Mouse (Mus musculus) midbrain, embryonic 16.5 days (tissue): ENCODE results near the gene Tub. TPM values are rescaled to one million over a fixed set of nuclear protein-coding genes. Genes with fewer than 3 reads are reported as not detected.

Experiments used
- ATAC-seq: fragments of 200-750 bp; cut with Nextera tagmentation; 2 replicates; pipeline ENCODE4 v1.8.0; 2017; ENCODE audit warnings: moderate TSS enrichment
- H3K27ac ChIP-seq: fragments of 300-500 bp; sonication (generic); 2 replicates; pipeline ENCODE4 v1.5.1; 2014; ENCODE audit warnings: mild to moderate bottlenecking, low read length, mixed read lengths
- H3K27me3 ChIP-seq: fragments of 300-500 bp; sonication (generic); 2 replicates; pipeline ENCODE4 v1.6.1; 2014; ENCODE audit warnings: low read depth, low read length, mixed read lengths; ENCODE audit not compliant: control insufficient read depth, insufficient read depth
- H3K36me3 ChIP-seq: fragments of 300-500 bp; sonication (generic); 2 replicates; pipeline ENCODE4 v1.6.1; 2014; ENCODE audit warnings: mild to moderate bottlenecking, low read length, moderate library complexity, mixed read lengths; ENCODE audit not compliant: control insufficient read depth, insufficient read depth
- H3K4me1 ChIP-seq: fragments of 300-500 bp; sonication (generic); 2 replicates; pipeline ENCODE4 v1.6.1; 2014; ENCODE audit warnings: mild to moderate bottlenecking, low read length, mixed read lengths; ENCODE audit not compliant: control insufficient read depth, insufficient read depth
- H3K4me2 ChIP-seq: fragments of 300-500 bp; sonication (generic); 2 replicates; pipeline ENCODE4 v1.6.1; 2014; ENCODE audit warnings: mild to moderate bottlenecking, low read length, mixed read lengths
- H3K4me3 ChIP-seq: fragments of 300-500 bp; sonication (generic); 2 replicates; pipeline ENCODE4 v1.5.1; 2014; ENCODE audit warnings: low read depth, mild to moderate bottlenecking, low read length, moderate library complexity, mixed read lengths
- H3K9ac ChIP-seq: fragments of 300-500 bp; sonication (generic); 2 replicates; pipeline ENCODE4 v1.6.1; 2014; ENCODE audit warnings: low read depth, low read length, mixed read lengths
- H3K9me3 ChIP-seq: fragments of 300-500 bp; sonication (generic); replicated peaks from 2 replicates; pipeline ENCODE4 v1.6.1; 2014; ENCODE audit warnings: mild to moderate bottlenecking, low read length, mixed read lengths; ENCODE audit not compliant: control insufficient read depth, poor library complexity, severe bottlenecking
- WGBS: fragments of 180-500 bp; shearing (Covaris S2); extraction: QIAGEN DNeasy Blood & Tissue Kit; methylation state at CpG from one replicate; pipeline ENCODE4 v1.1.7; 2014; 5-methylcytosine and 5-hydroxymethylcytosine counted together
- polyA plus RNA-seq: library from polyadenylated mRNA; unstranded; fragments of >200 nt; fragmentation: Nextera tagmentation; extraction: Ambion mirVana; gene quantifications from 2 replicates; pipeline ENCODE4 v1.2.1, GENCODE M21; 2015

The Tub gene
- polyA plus RNA-seq, 1 experiment from 2014 or later = 62.1 TPM

GRCm38 (mm10) chr7:109000315-109000954 is 50.3 kb downstream of the Tub start:
- ATAC-seq = 0 out of 2 replicates have a peak, but pooled peaks have one; percentile 44
- Histone ChIP-seq H3K36me3 (no peaks in the 10 kb centered on the region), H3K27me3 (no peaks in the 10 kb centered on the region), H3K9me3 (no peaks in the 10 kb centered on the region), H3K27ac (no peak overlapping the region), H3K9ac (no peak overlapping the region), H3K4me2 (no peak overlapping the region), H3K4me3 (no peak overlapping the region), H3K4me1 (no peaks in the 10 kb centered on the region)
- WGBS = 39% methylated on average over 4 of the region's 4 CpGs

GRCm38 (mm10) chr7:109001971-109002370 is 51.8 kb downstream of the Tub start:
- ATAC-seq = no peak
- Histone ChIP-seq H3K27ac (no peak overlapping the region), H3K9me3 (no peaks in the 10 kb centered on the region), H3K4me2 (no peak overlapping the region), H3K9ac (no peak overlapping the region), H3K36me3 (no peaks in the 10 kb centered on the region), H3K27me3 (no peaks in the 10 kb centered on the region), H3K4me1 (no peaks in the 10 kb centered on the region), H3K4me3 (no peak overlapping the region)
- 90% methylated on average over 4 of the region's 4 CpGs for WGBS

GRCm38 (mm10) chr7:109003653-109004052 is 53.5 kb downstream of the Tub start:
- H3K27me3 ChIP-seq = no peaks in the 10 kb centered on the region
- H3K4me3 ChIP-seq = no peak overlapping the region
- no peaks in the 10 kb centered on the region for H3K9me3 ChIP-seq
- H3K9ac ChIP-seq = no peak overlapping the region
- WGBS = 10% methylated on average over 3 of the region's 3 CpGs
- no peaks in the 10 kb centered on the region for H3K36me3 ChIP-seq
- no peak overlapping the region for H3K4me2 ChIP-seq
- no peak overlapping the region for H3K27ac ChIP-seq
- no peak for ATAC-seq
- H3K4me1 ChIP-seq = no peaks in the 10 kb centered on the region

DNA sequence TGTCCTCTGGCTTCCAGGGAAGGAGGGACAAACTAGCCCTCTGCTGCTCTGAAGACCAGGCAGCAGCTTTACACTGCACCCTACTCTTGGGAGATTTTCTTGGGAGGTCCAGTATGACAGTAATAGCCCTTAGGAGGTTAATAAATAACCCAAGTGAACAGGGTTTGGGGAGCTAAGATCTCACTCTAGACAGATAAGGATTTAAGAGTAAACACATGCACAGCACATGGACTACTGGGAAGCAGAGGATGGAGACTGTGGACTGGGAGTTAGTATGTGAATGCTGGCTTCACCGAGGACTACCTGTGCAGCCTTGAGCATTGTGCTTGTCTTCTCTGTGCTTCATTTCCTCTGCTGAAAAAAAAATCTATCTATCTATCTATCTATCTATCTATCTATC is 59.1 kb downstream of the Tub start:
- Histone ChIP-seq H3K9ac (no peak overlapping the region), H3K9me3 (no peaks in the 10 kb centered on the region), H3K27ac (no peak overlapping the region), H3K36me3 (no peaks in the 10 kb centered on the region), H3K27me3 (no peaks in the 10 kb centered on the region), H3K4me1 (peaks cover 29% of the 10 kb centered on the region), H3K4me2 (no peak overlapping the region), H3K4me3 (no peak overlapping the region)
- ATAC-seq = no peak
- 100% methylated on average over 1 of the region's 1 CpGs for WGBS

DNA sequence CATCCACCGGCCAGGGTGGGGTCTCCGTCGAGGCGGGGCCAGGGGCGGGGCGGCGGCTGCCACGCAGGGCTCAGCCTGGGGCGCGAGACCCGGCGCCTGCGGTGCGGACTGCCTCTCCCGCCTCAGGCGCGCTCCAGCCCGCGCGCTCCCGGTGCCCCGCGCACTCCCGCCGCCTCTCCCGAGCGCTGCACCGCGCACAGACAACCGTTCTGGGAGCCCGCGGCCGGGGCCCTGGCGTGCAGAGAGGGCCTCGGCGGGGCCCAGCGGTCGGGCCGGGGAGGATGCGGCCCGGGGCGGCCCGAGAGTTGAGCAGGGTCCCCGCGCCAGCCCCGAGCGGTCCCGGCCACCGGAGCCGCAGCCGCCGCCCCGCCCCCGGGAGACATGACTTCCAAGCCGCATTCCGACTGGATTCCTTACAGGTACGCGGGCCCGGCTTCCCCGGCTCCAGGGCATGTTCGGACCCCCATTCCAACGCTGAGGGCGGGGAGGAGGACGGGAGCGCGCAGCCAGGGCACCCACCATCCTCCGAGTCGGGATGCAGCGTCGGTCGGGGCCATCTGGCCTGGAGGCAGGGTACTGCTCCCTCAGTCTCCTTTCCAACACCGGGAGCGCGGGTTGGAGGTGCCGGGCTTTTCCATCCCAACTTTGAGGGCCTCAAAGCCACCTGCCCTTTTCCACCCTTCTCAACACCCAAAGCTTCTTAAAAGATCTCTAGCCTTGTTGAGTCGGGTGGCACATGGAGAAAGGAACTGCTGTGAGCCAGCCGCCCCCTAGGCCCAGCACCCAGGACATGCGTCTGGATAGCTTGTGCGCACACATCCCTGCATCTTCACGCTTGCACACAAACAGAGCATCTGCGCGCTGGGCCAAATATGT is 60.8 kb downstream of the Tub start:
- Histone ChIP-seq H3K36me3 (no peaks in the 10 kb centered on the region), H3K9ac (peak overlapping the region; percentile 90), H3K9me3 (no peaks in the 10 kb centered on the region), H3K4me1 (peaks cover 36% of the 10 kb centered on the region), H3K4me3 (peak overlapping the region; percentile 79), H3K27ac (peak overlapping the region; percentile 93), H3K27me3 (no peaks in the 10 kb centered on the region), H3K4me2 (peak overlapping the region; percentile 83)
- WGBS = under 1% methylated on average over 63 of the region's 82 CpGs
- peak; percentile 72 for ATAC-seq

GRCm38 (mm10) chr7:109011596-109012180 is 61.5 kb downstream of the Tub start:
- 13% methylated on average over 8 of the region's 8 CpGs for WGBS
- H3K4me3 ChIP-seq = peak overlapping the region; percentile 79
- ATAC-seq = peak; percentile 91
- H3K4me1 ChIP-seq = peaks cover 41% of the 10 kb centered on the region
- H3K9me3 ChIP-seq = no peaks in the 10 kb centered on the region
- peak overlapping the region; percentile 93 for H3K27ac ChIP-seq
- H3K27me3 ChIP-seq = no peaks in the 10 kb centered on the region
- no peaks in the 10 kb centered on the region for H3K36me3 ChIP-seq
- H3K9ac ChIP-seq = peak overlapping the region; percentile 90
- H3K4me2 ChIP-seq = peak overlapping the region; percentile 83

DNA sequence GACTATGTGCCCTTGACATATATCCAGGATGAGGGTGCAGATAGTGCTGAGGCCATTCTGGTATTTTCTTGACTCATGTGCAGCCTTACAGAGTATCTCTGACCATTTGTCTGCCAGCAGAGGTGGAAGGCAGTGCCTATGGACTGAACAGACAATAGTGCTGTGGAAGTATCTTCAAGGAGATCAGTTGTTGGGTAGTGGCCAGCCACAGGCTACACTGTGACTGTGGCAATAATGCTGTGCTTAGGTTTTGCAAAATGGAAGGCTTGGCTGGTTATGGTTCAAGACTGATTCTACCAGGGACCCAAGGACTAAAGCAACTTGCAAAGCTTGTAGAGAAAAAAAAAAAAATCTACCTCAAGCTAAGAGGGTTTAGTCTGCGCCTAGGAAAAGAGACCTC is 62.4 kb downstream of the Tub start:
- peak overlapping the region; percentile 83 for H3K4me2 ChIP-seq
- WGBS = 58% methylated on average over 1 of the region's 1 CpGs
- peaks cover 44% of the 10 kb centered on the region for H3K4me1 ChIP-seq
- H3K9me3 ChIP-seq = no peaks in the 10 kb centered on the region
- no peaks in the 10 kb centered on the region for H3K36me3 ChIP-seq
- peak overlapping the region; percentile 55 for H3K9ac ChIP-seq
- H3K27ac ChIP-seq = peak overlapping the region; percentile 93
- peak overlapping the region; percentile 79 for H3K4me3 ChIP-seq
- H3K27me3 ChIP-seq = no peaks in the 10 kb centered on the region
- no peak for ATAC-seq

- peak overlapping the region; percentile 83 for H3K4me2 ChIP-seq
- H3K27me3 ChIP-seq = no peaks in the 10 kb centered on the region
- H3K9me3 ChIP-seq = no peaks in the 10 kb centered on the region
- 35% methylated on average over 4 of the region's 4 CpGs for WGBS
- no peak; the same call in 1 of the 2 replicates for ATAC-seq
- H3K36me3 ChIP-seq = no peaks in the 10 kb centered on the region
- H3K9ac ChIP-seq = peak overlapping the region; percentile 55
- peak overlapping the region; percentile 16 for H3K4me3 ChIP-seq
- peak overlapping the region; percentile 93 for H3K27ac ChIP-seq
- H3K4me1 ChIP-seq = peaks cover 44% of the 10 kb centered on the region
Measured at GRCm38 (mm10) chr7:109012998-109013625, 63.0 kb downstream of the Tub start.
